Mouse (Mus musculus) heart, postnatal 25 days (tissue): ENCODE data around the gene Gigyf2. TPM values are rescaled to one million over a fixed set of nuclear protein-coding genes. Genes with fewer than 3 reads are reported as not detected.
A peak's percentile ranks its signal among the peaks of the same experiment; 100 is the strongest.

Source experiments
- DNase-seq: peaks from one replicate; pipeline ENCODE4 v3.0.0; 2022; ENCODE audit warnings: low spot score
- intact Hi-C: fragments of 180-260 bp; cut with DNase I; formaldehyde crosslinking; loops from one replicate; pipeline ENCODE4 v1.15.1; 2025
- total RNA-seq, 2 experiments: library from RNA; stranded (reverse); gene quantifications; 2 replicates each; pipeline ENCODE4 v1.2.3; 2021

Gigyf2 gene
- total RNA-seq = 10 to 100 TPM; 46.5 to 46.8 TPM

GRCm38 (mm10) chr1:87326742-87327163 is at the start of gene Gigyf2:
Gigyf2 (plus strand) TSS chr1:87326998.
- intact Hi-C loops = no loop called here
- DNase-seq = peak; percentile 95

- no peak for DNase-seq
- intact Hi-C loops = no loop called here
Observed at GRCm38 (mm10) chr1:87280281-87280680, 46.5 kb upstream of the Gigyf2 start.

GRCm38 (mm10) chr1:87281599-87282412 is 45.0 kb upstream of the Gigyf2 start:
- intact Hi-C loops = no loop called here
- no peak for DNase-seq

- intact Hi-C loops = no loop called here
- DNase-seq = no peak
Observed at GRCm38 (mm10) chr1:87282413-87282788, 44.4 kb upstream of the Gigyf2 start.

- no peak for DNase-seq
- intact Hi-C loops = no loop called here
Observed at GRCm38 (mm10) chr1:87283410-87283960, 43.3 kb upstream of the Gigyf2 start.

- DNase-seq = no peak
- intact Hi-C loops = no loop called here
Observed at GRCm38 (mm10) chr1:87287105-87287504, 39.7 kb upstream of the Gigyf2 start.

- intact Hi-C loops = no loop called here
- DNase-seq = no peak
Observed at GRCm38 (mm10) chr1:87291416-87291815, 35.4 kb upstream of the Gigyf2 start.

GRCm38 (mm10) chr1:87292420-87293190 is 34.2 kb upstream of the Gigyf2 start:
- DNase-seq = peak; percentile 21
- intact Hi-C loops = loop anchor here (1.0 kb wide), 2 partner anchors 34 to 46 kb away; no protein-coding TSS in a partner anchor

GRCm38 (mm10) chr1:87294063-87294710 is 32.6 kb upstream of the Gigyf2 start:
- DNase-seq = no peak
- intact Hi-C loops = no loop called here

GRCm38 (mm10) chr1:87294951-87295350 is 31.8 kb upstream of the Gigyf2 start:
- intact Hi-C loops = no loop called here
- no peak for DNase-seq

- no peak for DNase-seq
- intact Hi-C loops = no loop called here
Observed at GRCm38 (mm10) chr1:87297346-87297925, 29.4 kb upstream of the Gigyf2 start.

- no peak for DNase-seq
- intact Hi-C loops = no loop called here
Observed at GRCm38 (mm10) chr1:87300360-87301286, 26.2 kb upstream of the Gigyf2 start.

- intact Hi-C loops = no loop called here
- DNase-seq = no peak
Observed at GRCm38 (mm10) chr1:87301971-87302370, 24.8 kb upstream of the Gigyf2 start.

GRCm38 (mm10) chr1:87308952-87309351 is 17.8 kb upstream of the Gigyf2 start:
- intact Hi-C loops = no loop called here
- no peak for DNase-seq

GRCm38 (mm10) chr1:87309621-87310020 is 17.2 kb upstream of the Gigyf2 start:
- intact Hi-C loops = no loop called here
- no peak for DNase-seq

- DNase-seq = no peak
- intact Hi-C loops = no loop called here
Observed at GRCm38 (mm10) chr1:87312681-87313080, 14.1 kb upstream of the Gigyf2 start.

- intact Hi-C loops = no loop called here
Observed at GRCm38 (mm10) chr1:87313116-87313515, 13.7 kb upstream of the Gigyf2 start.

GRCm38 (mm10) chr1:87313843-87314570 is 12.8 kb upstream of the Gigyf2 start:
- intact Hi-C loops = no loop called here
- DNase-seq = no peak

More at GRCm38 (mm10) chr1:87313116-87313515, 13.7 kb upstream of the Gigyf2 start:
- no peak for DNase-seq
